Mouse (Mus musculus) fibroblast of lung, adult 2 months (primary cell): ENCODE results near the gene Cdk11b.
"Not testable (repeated sequence)": the region's sequence is repeated elsewhere in the genome, so short reads cannot be mapped to it uniquely, and the experiment has no call there.

Source experiments
- DNase-seq: peaks from one replicate; pipeline ENCODE4 v3.0.0-alpha.2; 2011; ENCODE audit warnings: low read depth

The Cdk11b gene

GRCm38 (mm10) chr4:155668689-155669597 lies 44.3 kb downstream of the Cdk11b start, which contains the start of gene Mib2:
Gene Mib2, minus strand, starts transcription at chr4:155669198.
- peak; percentile 92 for DNase-seq

GRCm38 (mm10) chr4:155669598-155670075 lies 45.0 kb downstream of the Cdk11b start:
- DNase-seq = no peak

GRCm38 (mm10) chr4:155670236-155670635 lies 45.6 kb downstream of the Cdk11b start:
- not testable (repeated sequence) for DNase-seq

GRCm38 (mm10) chr4:155672082-155672481 lies 47.4 kb downstream of the Cdk11b start:
- DNase-seq = no peak

- DNase-seq = no peak
Measured at GRCm38 (mm10) chr4:155675991-155676390, 51.3 kb downstream of the Cdk11b start.

GRCm38 (mm10) chr4:155683670-155684277 lies 59.1 kb downstream of the Cdk11b start:
- not testable (repeated sequence) for DNase-seq

- DNase-seq = not testable (repeated sequence)
Measured at GRCm38 (mm10) chr4:155687764-155688163, 63.1 kb downstream of the Cdk11b start.

- DNase-seq = no peak
Measured at GRCm38 (mm10) chr4:155690571-155691375, 66.1 kb downstream of the Cdk11b start.

- DNase-seq = no peak
Measured at GRCm38 (mm10) chr4:155692421-155692820, 67.8 kb downstream of the Cdk11b start.

GRCm38 (mm10) chr4:155694111-155694481 lies 69.4 kb downstream of the Cdk11b start, which contains the start of gene Fndc10:
Gene Fndc10, plus strand, starts transcription at chr4:155694342.
- DNase-seq = no peak

- DNase-seq = no peak
Measured at GRCm38 (mm10) chr4:155694482-155695401, 70.1 kb downstream of the Cdk11b start.

- no peak for DNase-seq
Measured at GRCm38 (mm10) chr4:155695531-155696062, 70.9 kb downstream of the Cdk11b start.

GRCm38 (mm10) chr4:155696261-155697255 lies 71.9 kb downstream of the Cdk11b start:
- DNase-seq = no peak
